Mouse (Mus musculus): ENCODE measurements around the gene Gm20388.
A peak's percentile ranks its signal among the peaks of the same experiment; 100 is the strongest.

Gene Gm20388

GRCm38 (mm10) chr8:124259925-124260324, 4349.3 kb downstream of the Gm20388 start:
- DNase-seq (ENCODE audit: low spot score in 2 of 2): no peak

GRCm38 (mm10) chr8:124260371-124260770, 4349.7 kb downstream of the Gm20388 start:
- DNase-seq (ENCODE audit: low spot score in 2 of 2): no peak

GRCm38 (mm10) chr8:124263058-124263457, 4352.4 kb downstream of the Gm20388 start:
- DNase-seq (ENCODE audit: low spot score in 2 of 2): no peak

- DNase-seq (ENCODE audit: low spot score in 2 of 2): no peak
Observed at GRCm38 (mm10) chr8:124264032-124264431, 4353.4 kb downstream of the Gm20388 start.

DNA sequence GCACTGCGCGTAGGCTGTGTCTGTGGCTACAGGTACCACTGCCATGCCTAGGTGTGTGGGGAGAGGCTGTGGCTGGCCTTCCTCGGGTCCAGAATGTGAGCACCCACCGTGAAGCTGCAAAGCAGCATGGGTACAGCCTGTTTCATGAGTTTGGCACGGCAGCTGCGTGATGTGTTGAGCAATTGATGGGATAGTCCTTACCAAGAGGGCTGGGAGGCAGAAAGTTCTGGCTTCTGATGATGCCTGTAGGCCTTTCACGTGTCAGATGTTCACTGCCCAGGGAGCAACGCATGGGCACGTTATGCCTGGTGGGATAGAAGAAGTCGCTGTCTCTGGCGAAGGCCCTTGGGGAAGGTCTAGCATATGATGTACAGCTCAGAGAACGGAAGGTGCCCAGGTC, 4354.0 kb downstream of the Gm20388 start:
- DNase-seq (ENCODE audit: low spot score in 2 of 2): no peak

- DNase-seq (ENCODE audit: low spot score in 2 of 2): no peak
Observed at GRCm38 (mm10) chr8:124265130-124265529, 4354.5 kb downstream of the Gm20388 start.

DNA sequence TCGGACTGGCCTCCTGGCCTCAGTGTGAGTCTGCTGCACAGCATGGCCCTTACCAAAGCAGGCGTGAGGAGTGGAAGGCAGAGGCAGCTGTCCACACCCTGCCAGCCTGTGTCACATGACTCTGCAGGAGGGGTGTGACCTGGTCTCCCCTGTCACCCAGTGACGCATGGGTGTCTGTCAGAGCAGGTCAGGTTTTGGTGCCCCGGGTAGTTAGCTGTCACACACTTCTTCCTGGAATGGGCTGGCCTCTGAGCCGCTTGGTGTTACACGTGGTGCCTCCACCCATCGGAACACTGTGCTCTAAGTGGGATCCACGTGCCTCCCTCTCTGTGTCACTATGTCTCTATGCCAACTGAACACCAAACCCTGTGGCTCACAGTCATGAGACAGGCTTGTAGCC, 4355.2 kb downstream of the Gm20388 start:
- no peak for DNase-seq (ENCODE audit: low spot score in 2 of 2)

DNA sequence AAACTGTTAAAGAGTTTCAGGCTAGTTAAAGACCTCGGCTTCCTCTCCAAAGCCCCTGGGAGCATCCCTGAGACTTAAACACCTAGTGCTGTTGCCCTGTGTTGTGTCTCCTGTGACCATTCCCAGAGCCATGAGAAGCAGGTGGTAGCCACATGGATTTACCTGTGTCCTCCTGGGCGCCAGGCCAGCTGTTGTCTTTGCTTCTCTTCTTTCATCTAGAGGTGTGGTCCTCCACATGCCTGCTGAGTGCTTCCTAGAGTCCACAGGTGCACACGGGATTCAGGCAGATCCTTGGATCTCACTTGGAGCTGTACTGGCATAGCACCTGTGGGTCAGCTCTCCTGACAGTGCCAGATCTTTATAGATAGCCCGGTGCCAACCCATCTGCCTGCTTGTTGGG, 4356.6 kb downstream of the Gm20388 start:
- DNase-seq (ENCODE audit: low spot score in 2 of 2): no peak

- no peak for DNase-seq (ENCODE audit: low spot score in 2 of 2)
Observed at GRCm38 (mm10) chr8:124270504-124270903, 4359.9 kb downstream of the Gm20388 start.

DNA sequence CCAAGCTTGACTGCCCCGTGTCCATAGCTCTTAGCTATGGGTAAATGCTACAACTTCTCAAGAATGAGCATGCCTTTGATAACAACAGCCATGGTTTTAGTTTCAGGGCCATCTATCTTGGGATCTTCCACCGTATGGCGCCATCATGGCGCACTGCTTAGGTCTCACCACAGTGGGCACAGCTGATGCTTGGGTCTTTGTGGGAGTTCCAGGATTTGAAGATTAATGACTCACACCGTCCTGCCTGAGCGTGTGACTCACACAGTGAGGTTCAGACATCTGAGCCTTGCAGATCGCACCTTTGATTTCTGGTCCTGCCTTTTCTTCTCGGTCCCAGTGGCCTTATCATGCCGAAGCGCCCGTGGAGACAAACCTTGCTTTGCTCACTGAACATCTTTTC, 4360.3 kb downstream of the Gm20388 start:
- no peak for DNase-seq (ENCODE audit: low spot score in 2 of 2)

DNA sequence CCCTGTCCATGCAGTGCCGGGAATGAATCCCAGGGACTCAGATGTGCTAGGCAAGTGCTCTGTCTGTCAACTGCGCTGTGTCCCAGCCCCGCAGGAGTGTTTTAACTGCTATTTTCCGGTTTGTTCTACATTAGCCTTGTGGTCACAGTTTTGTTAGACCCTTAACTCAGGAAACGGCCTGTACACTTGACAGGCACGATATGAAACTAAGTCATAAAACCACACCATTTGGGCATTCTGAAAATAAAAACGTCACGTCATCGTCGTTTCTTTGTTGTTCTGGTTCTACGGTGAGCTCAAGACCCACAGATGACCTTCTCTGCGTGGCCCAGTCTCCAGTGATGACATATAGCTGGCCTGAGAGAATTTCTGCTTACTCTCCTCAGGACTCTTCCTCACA, 4360.9 kb downstream of the Gm20388 start:
- no peak for DNase-seq (ENCODE audit: low spot score in 2 of 2)

DNA sequence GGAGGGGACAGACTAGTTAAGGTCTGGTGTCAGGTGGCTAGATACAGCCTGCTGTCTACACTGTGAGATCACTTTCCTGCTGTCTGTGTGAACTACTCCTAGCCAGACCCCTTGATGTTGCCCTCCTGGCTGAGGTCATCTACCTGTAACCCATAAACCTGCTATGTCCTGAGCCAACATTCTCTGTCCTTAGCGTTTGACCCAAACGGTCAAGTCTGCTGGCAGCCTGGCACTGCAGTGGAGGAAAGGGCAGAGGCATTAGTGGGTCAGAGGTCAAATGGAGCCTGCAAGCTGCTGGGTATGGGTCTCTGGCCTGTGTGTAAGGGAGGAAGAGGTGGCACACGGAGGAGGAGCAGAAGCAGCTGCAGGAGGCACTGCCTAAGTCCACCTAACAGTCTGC, 4362.2 kb downstream of the Gm20388 start:
- no peak for DNase-seq (ENCODE audit: low spot score in 2 of 2)

- no peak for DNase-seq (ENCODE audit: low spot score in 2 of 2)
Observed at GRCm38 (mm10) chr8:124273606-124274218, 4363.1 kb downstream of the Gm20388 start.

GRCm38 (mm10) chr8:124274441-124275120, 4363.9 kb downstream of the Gm20388 start:
- no peak for DNase-seq (ENCODE audit: low spot score in 2 of 2)

- DNase-seq (ENCODE audit: low spot score in 2 of 2): peak in 1 of 2 experiments; percentile 47
Observed at GRCm38 (mm10) chr8:124275377-124276071, 4364.9 kb downstream of the Gm20388 start.

DNA sequence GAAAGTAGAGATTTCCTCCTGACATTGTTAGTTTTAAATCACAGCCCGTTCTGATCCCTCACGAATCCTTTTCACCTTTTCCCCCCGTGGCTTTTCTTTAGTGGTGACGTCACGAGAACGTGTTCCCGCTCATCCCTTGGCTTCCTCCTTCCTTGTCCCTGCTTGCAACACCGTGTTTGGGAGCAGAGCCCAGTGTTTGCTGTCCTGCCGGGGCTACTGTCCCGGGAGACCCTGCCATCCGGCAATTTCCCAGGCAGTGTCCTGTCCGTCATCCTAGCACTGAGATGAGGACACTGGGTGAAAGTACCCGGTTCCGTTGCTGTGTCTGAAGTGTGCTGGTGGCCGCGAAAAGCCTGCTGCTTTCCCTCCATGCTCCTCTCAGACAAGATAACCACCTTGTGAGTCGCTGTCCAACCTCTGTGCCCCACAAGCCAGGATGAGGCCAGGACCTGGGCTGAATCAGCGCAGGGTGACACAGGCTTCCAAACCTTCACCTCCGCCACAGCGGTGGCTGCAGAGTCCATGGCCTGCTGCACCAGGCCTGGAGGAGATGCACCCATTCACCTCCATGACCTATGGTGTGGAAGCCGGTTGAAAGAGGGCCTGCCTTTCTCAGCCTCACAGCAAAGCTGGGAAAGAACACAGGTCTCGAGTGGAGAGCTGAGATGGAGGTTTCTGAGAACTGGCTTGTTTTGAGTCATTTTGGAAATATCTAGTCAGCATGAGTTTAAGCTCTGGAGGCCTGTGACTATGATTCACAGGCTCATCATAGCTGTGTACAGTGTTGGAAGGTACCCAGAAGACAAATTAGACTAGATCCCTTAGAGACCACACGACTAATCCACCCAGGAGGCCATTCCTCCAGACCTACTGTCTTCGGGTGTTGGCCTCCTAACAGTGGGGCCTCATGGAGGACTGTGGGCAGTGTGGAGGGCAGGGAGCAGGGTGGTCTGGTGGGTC, 4367.6 kb downstream of the Gm20388 start:
- DNase-seq (ENCODE audit: low spot score in 2 of 2): no peak

DNA sequence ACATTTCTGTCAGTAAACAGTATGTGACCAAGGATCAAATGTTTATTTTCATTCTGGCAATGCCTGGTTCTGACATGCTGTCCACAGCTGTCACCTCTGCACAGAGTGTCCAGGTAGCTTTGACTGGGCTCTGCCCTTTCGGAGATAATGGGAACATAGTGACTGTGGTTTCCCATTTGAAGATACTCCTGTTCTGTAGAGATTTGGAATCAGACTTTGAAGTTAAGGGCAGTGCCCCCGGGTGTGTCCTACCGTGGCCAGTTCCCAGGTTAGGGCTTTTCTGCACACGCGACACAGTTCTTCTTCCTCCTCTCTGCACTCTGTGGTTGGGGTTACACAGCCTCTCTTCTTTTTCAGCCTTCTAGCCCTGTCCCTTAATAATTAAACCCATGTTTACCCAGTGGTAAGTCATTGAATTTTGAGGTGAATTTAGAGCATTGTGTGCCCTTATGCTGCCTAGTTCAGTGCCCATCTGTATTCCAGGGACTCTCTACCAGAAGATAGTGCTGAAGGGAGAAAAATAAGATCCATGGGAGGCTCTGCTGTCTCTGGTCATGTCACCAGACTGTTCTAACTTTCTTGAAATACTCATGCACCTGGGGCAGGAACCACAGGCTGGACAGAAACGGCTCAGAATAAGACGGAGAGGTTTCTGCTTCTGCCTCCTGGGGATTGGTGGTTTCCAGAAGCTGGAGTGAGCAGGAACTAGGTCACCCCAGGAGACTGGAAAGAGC, 4368.5 kb downstream of the Gm20388 start:
- DNase-seq (ENCODE audit: low spot score in 2 of 2): no peak

DNA sequence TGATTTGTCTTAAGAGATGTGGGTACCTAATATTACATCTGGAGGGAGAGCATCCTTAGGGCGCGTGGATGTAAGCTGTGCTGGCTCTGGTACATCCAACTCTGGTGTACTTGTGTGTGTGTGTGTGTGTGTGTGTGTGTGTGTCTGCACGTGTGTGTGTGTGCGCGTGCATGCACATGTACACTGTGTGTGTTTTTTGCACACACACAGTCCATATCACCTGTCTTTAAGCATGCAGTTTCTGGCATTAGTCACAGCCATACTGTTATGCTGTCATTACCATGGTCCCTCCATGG, 4369.0 kb downstream of the Gm20388 start:
- no peak for DNase-seq (ENCODE audit: low spot score in 2 of 2)

- DNase-seq (ENCODE audit: low spot score in 2 of 2): no peak
Observed at GRCm38 (mm10) chr8:124281700-124282541, 4371.3 kb downstream of the Gm20388 start.

- DNase-seq (ENCODE audit: low spot score in 2 of 2): no peak
Observed at GRCm38 (mm10) chr8:124282878-124283630, 4372.4 kb downstream of the Gm20388 start.

Data from left cerebral cortex, adult 9 months (tissue).